Mouse (Mus musculus) 416B (cell line): ENCODE results near the gene Utp14b.

Experiments
- DNase-seq: peaks from one replicate; pipeline ENCODE4 v3.0.0; 2011; ENCODE audit warnings: low read depth

Gene Utp14b

DNA sequence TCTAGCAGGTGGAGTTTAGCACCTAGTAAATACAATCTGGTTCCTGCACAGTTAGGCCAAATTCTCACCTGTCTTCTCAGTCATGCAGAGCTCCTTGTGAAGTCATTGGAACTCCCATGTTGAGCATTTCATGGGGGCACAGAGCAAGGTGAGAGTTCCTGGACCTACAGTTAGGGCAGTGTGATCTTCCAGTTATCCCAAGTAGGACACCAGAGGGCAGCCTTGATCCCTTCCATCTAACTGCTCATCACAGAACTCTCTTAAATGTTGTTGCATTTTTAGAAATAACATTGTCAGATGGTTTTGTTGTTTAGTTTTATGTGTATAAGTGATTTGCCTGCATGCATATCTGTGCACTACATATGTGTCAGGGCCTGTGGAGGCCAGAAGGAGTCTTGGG lies 29.0 kb downstream of the Utp14b start:
- DNase-seq = peak; percentile 50

DNA sequence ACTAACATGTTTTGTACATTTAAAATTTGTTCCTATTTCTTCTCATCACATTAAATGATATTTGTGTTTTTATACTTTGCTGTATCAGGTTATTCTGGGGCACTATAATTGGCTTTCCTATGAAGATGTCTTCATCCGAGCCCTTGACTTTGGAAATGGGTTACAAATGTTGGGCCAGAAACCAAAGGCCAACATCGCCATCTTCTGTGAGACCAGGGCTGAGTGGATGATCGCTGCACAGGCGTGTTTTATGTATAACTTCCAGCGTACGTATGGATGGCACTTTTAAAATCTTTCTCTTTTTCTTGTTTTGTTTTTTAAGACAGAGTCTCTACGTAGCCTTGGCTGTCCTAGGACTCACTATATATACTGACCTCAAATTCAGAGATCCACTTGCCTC lies 30.3 kb downstream of the Utp14b start:
- DNase-seq = no peak

DNA sequence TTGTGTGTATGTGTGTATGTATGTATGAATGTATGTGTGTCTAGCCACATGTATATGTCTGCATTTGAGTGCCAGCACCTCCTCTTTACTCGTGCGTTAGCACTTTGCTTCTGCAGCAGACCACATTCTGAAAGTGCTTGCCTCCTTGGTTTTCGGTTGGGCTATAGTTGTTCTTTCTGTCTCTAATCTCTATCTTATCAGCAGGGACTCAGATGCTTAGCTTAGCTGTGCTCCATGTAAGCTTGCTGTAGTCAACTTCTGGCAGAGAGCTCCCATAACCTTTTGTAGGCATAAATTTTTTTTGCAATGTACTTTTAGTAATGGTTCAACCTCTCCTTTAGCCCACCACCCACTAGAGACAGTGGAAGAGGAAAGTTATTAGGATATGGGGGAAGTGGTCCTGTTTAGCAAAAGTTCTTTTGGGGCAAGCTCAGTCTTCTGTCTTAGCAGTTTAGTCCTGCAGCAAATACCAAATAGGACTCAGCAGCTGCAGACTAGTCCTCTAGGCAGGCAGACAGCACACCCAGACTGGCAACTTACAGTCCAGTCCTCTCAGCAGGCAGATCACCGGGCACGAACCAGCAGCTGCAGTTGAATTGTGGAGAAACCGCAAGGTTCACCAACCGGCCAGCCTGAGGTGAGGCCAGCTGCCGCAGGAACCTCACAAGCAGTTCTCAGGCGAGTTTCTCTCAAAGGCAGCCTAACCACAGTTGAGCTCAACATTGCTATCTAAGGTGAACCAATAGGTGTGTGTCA lies 36.8 kb downstream of the Utp14b start:
- no peak for DNase-seq

GRCm38 (mm10) chr1:78696305-78696704 lies 38.5 kb downstream of the Utp14b start:
- DNase-seq = peak; percentile 42

- DNase-seq = no peak
Observed at GRCm38 (mm10) chr1:78696903-78697302, 39.1 kb downstream of the Utp14b start.

- no peak for DNase-seq
Observed at GRCm38 (mm10) chr1:78698138-78698537, 40.3 kb downstream of the Utp14b start.

- DNase-seq = peak; percentile 73
Observed at GRCm38 (mm10) chr1:78701740-78702139, 43.9 kb downstream of the Utp14b start.

DNA sequence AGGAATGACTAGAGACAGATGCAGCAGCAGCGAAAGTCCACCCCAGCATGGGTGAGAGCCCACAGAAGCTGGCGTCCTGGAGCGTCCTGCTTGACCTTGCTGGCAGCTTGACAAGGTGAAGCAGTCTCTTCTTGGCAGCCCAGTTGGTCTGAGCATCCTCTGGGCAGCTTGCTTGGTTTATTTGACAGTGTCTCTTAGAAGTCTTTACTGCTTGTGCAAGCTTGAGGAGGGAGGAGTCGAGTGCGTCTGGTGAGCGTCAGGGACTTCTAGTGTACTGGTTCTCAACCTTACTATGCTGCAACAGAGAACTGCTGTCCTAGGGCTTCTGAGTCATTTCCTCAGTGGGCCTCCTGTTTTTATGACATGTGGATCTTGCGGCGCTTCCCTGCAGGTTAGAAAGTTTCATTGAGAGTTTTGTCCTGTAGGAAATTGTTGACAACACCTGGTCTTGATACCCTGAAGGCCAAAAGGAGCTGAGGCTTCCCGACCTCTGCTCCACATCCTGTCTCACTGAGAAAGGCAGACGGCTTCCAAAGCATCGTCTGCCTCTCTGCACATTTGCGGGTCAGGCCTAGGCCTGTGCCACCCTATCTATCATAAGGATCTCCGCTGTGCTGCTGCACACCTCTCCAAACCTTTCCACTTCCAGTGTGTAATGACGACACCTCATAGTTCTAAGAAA lies 44.6 kb downstream of the Utp14b start:
- peak; percentile 87 for DNase-seq

GRCm38 (mm10) chr1:78702964-78703285 lies 45.1 kb downstream of the Utp14b start:
- DNase-seq = peak; percentile 66

GRCm38 (mm10) chr1:78706338-78706737 lies 48.5 kb downstream of the Utp14b start:
- DNase-seq = no peak

- peak; percentile 68 for DNase-seq
Observed at GRCm38 (mm10) chr1:78707280-78707679, 49.4 kb downstream of the Utp14b start.

GRCm38 (mm10) chr1:78710026-78710425 lies 52.2 kb downstream of the Utp14b start:
- peak; percentile 66 for DNase-seq

- DNase-seq = peak; percentile 88
Observed at GRCm38 (mm10) chr1:78710613-78711329, 52.9 kb downstream of the Utp14b start.
